Mouse (Mus musculus) cerebellum, postnatal 4 days (tissue): ENCODE results near the gene Ces1d.
"Not testable (repeated sequence)": the region's sequence is repeated elsewhere in the genome, so short reads cannot be mapped to it uniquely, and the experiment has no call there.

ENCODE experiments used
- DNase-seq, 2 experiments: peaks; one replicate each; pipeline ENCODE4 v3.0.0; 2022; ENCODE audit warnings: low spot score in 2 of 2, mixed read lengths in 1 of 2

The Ces1d gene

GRCm38 (mm10) chr8:93197685-93198525 is at the start of gene Ces1d:
Ces1d (minus strand) TSS chr8:93197838.
- DNase-seq = no peak

- DNase-seq = no peak
Observed at GRCm38 (mm10) chr8:93246057-93246456, 48.4 kb upstream of the Ces1d start.

- no peak for DNase-seq
Observed at GRCm38 (mm10) chr8:93239884-93240283, 42.2 kb upstream of the Ces1d start.

- DNase-seq = no peak
Observed at GRCm38 (mm10) chr8:93235681-93236080, 38.0 kb upstream of the Ces1d start.

GRCm38 (mm10) chr8:93234706-93235105 is 37.1 kb upstream of the Ces1d start:
- DNase-seq = no peak

- no peak for DNase-seq
Observed at GRCm38 (mm10) chr8:93234068-93234467, 36.4 kb upstream of the Ces1d start.

- no peak for DNase-seq
Observed at GRCm38 (mm10) chr8:93229446-93229845, 31.8 kb upstream of the Ces1d start, which contains the start of gene Ces1e. Ces1e (minus strand) TSS chr8:93229619.

GRCm38 (mm10) chr8:93228673-93229370 is 31.2 kb upstream of the Ces1d start:
- DNase-seq = no peak

GRCm38 (mm10) chr8:93226471-93226870 is 28.8 kb upstream of the Ces1d start:
- not testable (repeated sequence) for DNase-seq

- DNase-seq = no peak
Observed at GRCm38 (mm10) chr8:93221896-93222295, 24.3 kb upstream of the Ces1d start.

GRCm38 (mm10) chr8:93217867-93218266 is 20.2 kb upstream of the Ces1d start:
- DNase-seq = no peak

- DNase-seq = no peak
Observed at GRCm38 (mm10) chr8:93217375-93217774, 19.7 kb upstream of the Ces1d start.

- DNase-seq = no peak
Observed at GRCm38 (mm10) chr8:93211091-93211490, 13.5 kb upstream of the Ces1d start.

- DNase-seq = not testable (repeated sequence)
Observed at GRCm38 (mm10) chr8:93199146-93199545, 1.5 kb upstream of the Ces1d start.

- no peak for DNase-seq
Observed at GRCm38 (mm10) chr8:93196436-93196835, 1.2 kb downstream of the Ces1d start.

GRCm38 (mm10) chr8:93180581-93181129 is 17.0 kb downstream of the Ces1d start:
- DNase-seq = no peak

- DNase-seq = no peak
Observed at GRCm38 (mm10) chr8:93176593-93176992, 21.0 kb downstream of the Ces1d start.

- no peak for DNase-seq
Observed at GRCm38 (mm10) chr8:93174554-93174953, 23.1 kb downstream of the Ces1d start.

- DNase-seq = no peak
Observed at GRCm38 (mm10) chr8:93171846-93172590, 25.6 kb downstream of the Ces1d start.

GRCm38 (mm10) chr8:93163363-93163762 is 34.3 kb downstream of the Ces1d start:
- no peak for DNase-seq

- no peak for DNase-seq
Observed at GRCm38 (mm10) chr8:93151401-93151800, 46.2 kb downstream of the Ces1d start.

GRCm38 (mm10) chr8:93147331-93147730 is 50.3 kb downstream of the Ces1d start:
- DNase-seq = no peak
